Comparison of ENCODE assay signal across 7 mouse cellular contexts in the genomic region with DNA sequence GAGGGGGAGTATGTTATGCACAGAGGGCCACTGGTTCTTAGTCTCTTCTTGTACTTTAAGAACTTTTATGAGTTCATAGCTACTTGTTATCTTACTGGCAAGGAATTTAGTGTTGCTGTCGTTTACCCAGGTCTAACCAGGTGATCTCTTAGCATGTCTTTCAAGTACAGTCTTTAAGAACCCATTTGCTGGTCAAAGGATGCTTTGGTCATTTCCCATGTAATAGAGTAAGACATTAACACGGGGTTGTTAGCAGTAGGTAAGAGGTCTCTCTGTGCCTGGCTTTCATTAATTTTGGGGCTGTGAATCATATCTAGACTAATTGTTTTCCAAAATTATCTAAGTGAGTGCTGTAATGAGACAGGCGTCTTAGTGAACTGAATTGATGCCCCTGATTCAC. TPM values are rescaled to one million over a fixed set of nuclear protein-coding genes. Genes with fewer than 3 reads are reported as not detected.
DNase-seq lines count a peak whose midpoint lies in the region; ATAC-seq lines count a peak whose summit lies in the region.

No protein-coding gene starts in this region.

- no peak overlapping the region for H3K27ac ChIP-seq in lung, embryonic 15.5 days
- H3K27ac ChIP-seq in forebrain, embryonic 16.5 days (ENCODE audit: low read length) = no peak overlapping the region
- no peak overlapping the region for H3K27ac ChIP-seq in limb, embryonic 15.5 days
- no peak overlapping the region for H3K27ac ChIP-seq in neural tube, embryonic 15.5 days (replicated peaks)

- no peaks in the 10 kb centered on the region for H3K27me3 ChIP-seq in lung, embryonic 15.5 days
- H3K27me3 ChIP-seq in forebrain, embryonic 16.5 days (replicated peaks; ENCODE audit: control insufficient read depth, insufficient read depth, low read length) = no peaks in the 10 kb centered on the region
- H3K27me3 ChIP-seq in limb, embryonic 15.5 days = no peaks in the 10 kb centered on the region
- no peaks in the 10 kb centered on the region for H3K27me3 ChIP-seq in neural tube, embryonic 15.5 days (replicated peaks)

- peak overlapping the region; percentile 60 for H3K4me2 ChIP-seq in lung, embryonic 15.5 days
- H3K4me2 ChIP-seq in forebrain, embryonic 16.5 days (ENCODE audit: low read length) = peak overlapping the region; percentile 63
- peak overlapping the region; percentile 57; the same call in 1 of the 2 replicates for H3K4me2 ChIP-seq in limb, embryonic 15.5 days
- H3K4me2 ChIP-seq in neural tube, embryonic 15.5 days = peak overlapping the region; percentile 62

- H3K4me1 ChIP-seq in lung, embryonic 15.5 days = peaks cover 15% of the 10 kb centered on the region
- H3K4me1 ChIP-seq in forebrain, embryonic 16.5 days (replicated peaks; ENCODE audit: control insufficient read depth, insufficient read depth, low read length) = peaks cover 11% of the 10 kb centered on the region
- peaks cover 8% of the 10 kb centered on the region; the same call in 1 of the 2 replicates for H3K4me1 ChIP-seq in limb, embryonic 15.5 days
- peaks cover 20% of the 10 kb centered on the region for H3K4me1 ChIP-seq in neural tube, embryonic 15.5 days

- H3K4me3 ChIP-seq in lung, embryonic 15.5 days = no peak overlapping the region
- no peak overlapping the region for H3K4me3 ChIP-seq in forebrain, embryonic 16.5 days (replicated peaks; ENCODE audit: low read length)
- no peak overlapping the region for H3K4me3 ChIP-seq in limb, embryonic 15.5 days
- H3K4me3 ChIP-seq in neural tube, embryonic 15.5 days (replicated peaks) = 0 out of 2 replicates have a peak overlapping the region, but pooled peaks have one; percentile 76

- peak overlapping the region; percentile 16; the same call in 1 of the 2 replicates for H3K9ac ChIP-seq in lung, embryonic 15.5 days
- H3K9ac ChIP-seq in forebrain, embryonic 16.5 days (replicated peaks; ENCODE audit: low read depth, low read length) = no peak overlapping the region
- no peak overlapping the region for H3K9ac ChIP-seq in limb, embryonic 15.5 days
- no peak overlapping the region for H3K9ac ChIP-seq in neural tube, embryonic 15.5 days (replicated peaks)

- H3K9me3 ChIP-seq in lung, embryonic 15.5 days = no peaks in the 10 kb centered on the region
- H3K9me3 ChIP-seq in forebrain, embryonic 16.5 days (ENCODE audit: control insufficient read depth, low read length) = no peaks in the 10 kb centered on the region
- no peaks in the 10 kb centered on the region for H3K9me3 ChIP-seq in limb, embryonic 15.5 days
- no peaks in the 10 kb centered on the region for H3K9me3 ChIP-seq in neural tube, embryonic 15.5 days (replicated peaks)

- 66% methylated on average over 3 of the region's 3 CpGs for WGBS in lung, embryonic 15.5 days
- WGBS in forebrain, embryonic 16.5 days = 72% methylated on average over 3 of the region's 3 CpGs
- 56% methylated on average over 3 of the region's 3 CpGs for WGBS in limb, embryonic 15.5 days
- WGBS in neural tube, embryonic 15.5 days = 74% methylated on average over 3 of the region's 3 CpGs

- ATAC-seq in lung, embryonic 15.5 days (ENCODE audit: borderline replicate concordance, extremely low read depth, low FRiP score, low TSS enrichment) = no peak
- no peak for ATAC-seq in forebrain, embryonic 16.5 days
- ATAC-seq in limb, embryonic 15.5 days (ENCODE audit: insufficient number of reproducible peaks, low FRiP score, low TSS enrichment, low read depth) = no peak
- ATAC-seq in neural tube, embryonic 15.5 days (ENCODE audit: low FRiP score) = no peak

- peaks cover 9% of the 10 kb centered on the region for H3K36me3 ChIP-seq in lung, embryonic 15.5 days
- 0 out of 2 replicates have a peak, but pooled peaks cover 4% of the 10 kb centered on the region for H3K36me3 ChIP-seq in forebrain, embryonic 16.5 days (ENCODE audit: control insufficient read depth, insufficient read depth)
- H3K36me3 ChIP-seq in limb, embryonic 15.5 days = peaks cover 18% of the 10 kb centered on the region
- peaks cover 16% of the 10 kb centered on the region for H3K36me3 ChIP-seq in neural tube, embryonic 15.5 days

- DNase-seq in lung, postnatal 36 days = no peak
- DNase-seq in left cerebral cortex, adult 11 months (ENCODE audit: low spot score) = no peak
- no peak for DNase-seq in adrenal gland, adult 18-20 months (ENCODE audit: low spot score in 2 of 2)

RNA-seq across cellular contexts. Expression of a gene that starts 1.8 kb away (rescaled TPM):
- polyA plus RNA-seq in lung, embryonic 15.5 days (2015; fragmentation: Nextera tagmentation; extraction: Ambion mirVana) = 32.3 and 34.9 TPM in 2 replicates
- 31.8 and 32.3 TPM in 2 replicates for polyA plus RNA-seq in forebrain, embryonic 16.5 days (2015; fragmentation: Nextera tagmentation; extraction: Ambion mirVana)
- polyA plus RNA-seq in limb, embryonic 15.5 days (2015; fragmentation: Nextera tagmentation; extraction: Ambion mirVana) = 41.1 and 41.2 TPM in 2 replicates
- 31.4 and 35.4 TPM in 2 replicates for polyA plus RNA-seq in neural tube, embryonic 15.5 days (2015; fragmentation: Nextera tagmentation; extraction: Ambion mirVana)
- total RNA-seq in adrenal gland, adult 18-20 months (2021) = 10 to 100 TPM; 27.0 to 27.6 TPM

RNA-seq across cellular contexts. Expression of a gene that starts 11.4 kb away (rescaled TPM):
- 1.9 and 2.3 TPM in 2 replicates for polyA plus RNA-seq in lung, embryonic 15.5 days (2015; fragmentation: Nextera tagmentation; extraction: Ambion mirVana)
- polyA plus RNA-seq in forebrain, embryonic 16.5 days (2015; fragmentation: Nextera tagmentation; extraction: Ambion mirVana) = 23.7 and 23.9 TPM in 2 replicates
- 5.2 and 7.2 TPM in 2 replicates for polyA plus RNA-seq in limb, embryonic 15.5 days (2015; fragmentation: Nextera tagmentation; extraction: Ambion mirVana)
- 13.0 and 15.4 TPM in 2 replicates for polyA plus RNA-seq in neural tube, embryonic 15.5 days (2015; fragmentation: Nextera tagmentation; extraction: Ambion mirVana)
- under 1 TPM; 0.32 to 0.80 TPM for total RNA-seq in adrenal gland, adult 18-20 months (2021)
